Mouse (Mus musculus): ENCODE results near the gene Etaa1. TPM values are rescaled to one million over a fixed set of nuclear protein-coding genes. Genes with fewer than 3 reads are reported as not detected.

Gene Etaa1
- total RNA-seq (2012; rRNA removed): 20.2 and 21.6 TPM in 2 replicates

DNA sequence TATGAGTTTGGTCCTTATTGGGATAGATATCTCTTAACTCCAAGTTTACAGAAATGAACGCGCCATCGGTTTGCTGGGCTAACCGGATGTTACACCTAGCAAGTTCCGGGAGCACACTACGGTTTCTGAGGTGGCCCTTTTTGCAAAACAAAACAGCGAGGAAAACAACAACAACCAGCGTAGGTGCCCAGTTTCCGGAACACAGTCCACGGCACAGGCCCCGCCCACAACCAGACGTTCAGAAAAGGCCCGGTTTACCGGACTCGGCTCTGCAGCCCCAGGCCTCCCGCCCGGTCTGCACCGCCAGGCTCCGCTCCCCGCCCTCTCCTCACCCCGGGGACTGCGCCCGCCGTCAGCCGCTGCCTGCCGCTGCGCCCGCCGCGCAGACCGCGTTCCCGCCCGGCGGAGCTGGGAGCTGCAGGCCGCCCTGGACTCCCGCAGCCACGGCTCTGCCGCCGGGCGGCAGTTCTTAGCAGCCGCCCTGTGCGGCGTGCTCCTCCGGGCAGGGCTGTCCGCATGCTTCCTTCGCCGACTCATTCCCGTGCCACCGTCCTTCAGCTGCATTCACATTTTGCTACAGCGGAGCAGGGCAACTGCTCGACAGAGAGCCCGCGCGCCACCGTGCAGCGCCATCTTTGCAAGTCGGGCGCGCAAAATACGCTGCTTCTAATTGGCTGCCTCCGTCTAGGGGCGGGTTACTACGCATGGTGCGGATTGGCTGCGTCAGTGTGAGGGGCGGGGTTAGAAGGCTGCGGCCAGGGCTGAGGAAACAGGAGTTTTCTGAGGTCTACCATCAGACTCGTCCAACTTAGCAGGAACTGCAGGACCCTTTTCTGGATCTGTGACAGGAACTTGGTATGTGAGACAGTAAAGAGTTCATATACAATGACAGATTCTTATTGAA, at the start of gene Etaa1:
Etaa1 (minus strand) TSS at position 645 of the 904 bp plus-strand sequence.
- Histone ChIP-seq H3K9ac (ENCODE audit: insufficient read depth, low read depth, low read length, poor library complexity, severe bottlenecking) (peak within 1 kb of the TSS; percentile 87), H3K27ac (ENCODE audit: insufficient read depth, low read depth, low read length, poor library complexity, severe bottlenecking) (peak within 1 kb of the TSS; percentile 79), H3K36me3 (ENCODE audit: control insufficient read depth, insufficient read depth, low read length, poor library complexity, severe bottlenecking) (peaks cover 9% of the 10 kb centered on the region), H3K4me3 (ENCODE audit: insufficient read depth in 1 of 2, low read depth in 1 of 2, low read length in 2 of 2, poor library complexity in 1 of 2, severe bottlenecking in 1 of 2) (peak within 1 kb of the TSS; percentile 76 to 100), H3K4me1 (ENCODE audit: control insufficient read depth in 2 of 2, insufficient read depth in 2 of 2, low read length in 2 of 2, poor library complexity in 1 of 2) (peaks cover 0 to 6% of the 10 kb centered on the region in 2 experiments; a peak in 1 of 4 replicates), H3K9me3 (ENCODE audit: control insufficient read depth, insufficient read depth, low read depth, low read length) (no peaks in the 10 kb centered on the region)
- in situ Hi-C loops (cut with MboI; ENCODE audit: low sequenced_read_pairs in 2 of 2, unreplicated experiment in 2 of 2): no loop called here
- peak; percentile 91 for DNase-seq (ENCODE audit: low read depth, low spot score)
- TF ChIP-seq CHD2 (IDR thresholded peaks at IDR 0.05; ENCODE audit: low read depth, low read length) (0 out of 2 replicates have a peak, but pooled peaks have one; percentile 31), ZC3H11A (IDR thresholded peaks at IDR 0.05; ENCODE audit: borderline replicate concordance, low read depth, low read length) (no peak), ZNF384 (IDR thresholded peaks at IDR 0.05; ENCODE audit: low read depth, low read length) (no peak), MAFK (IDR thresholded peaks at IDR 0.05; ENCODE audit: insufficient read depth, low read depth, low read length) (no peak), HCFC1 (IDR thresholded peaks at IDR 0.05; ENCODE audit: borderline replicate concordance, insufficient read depth, low read length) (0 out of 2 replicates have a peak, but pooled peaks have one; percentile 35)

GRCm38 (mm10) chr11:17994151-17994550, 40.5 kb upstream of the Etaa1 start:
- DNase-seq (ENCODE audit: low read depth, low spot score): no peak
- Histone ChIP-seq H3K27ac (ENCODE audit: insufficient read depth, low read depth, low read length, poor library complexity, severe bottlenecking) (no peak overlapping the region), H3K9ac (ENCODE audit: insufficient read depth, low read depth, low read length, poor library complexity, severe bottlenecking) (no peak overlapping the region), H3K36me3 (ENCODE audit: control insufficient read depth, insufficient read depth, low read length, poor library complexity, severe bottlenecking) (no peaks in the 10 kb centered on the region), H3K9me3 (ENCODE audit: control insufficient read depth, insufficient read depth, low read depth, low read length) (no peaks in the 10 kb centered on the region), H3K4me1 (ENCODE audit: control insufficient read depth in 2 of 2, insufficient read depth in 2 of 2, low read length in 2 of 2, poor library complexity in 1 of 2) (no peaks in the 10 kb centered on the region), H3K4me3 (ENCODE audit: insufficient read depth in 1 of 2, low read depth in 1 of 2, low read length in 2 of 2, poor library complexity in 1 of 2, severe bottlenecking in 1 of 2) (no peak overlapping the region)
- TF ChIP-seq ZC3H11A (IDR thresholded peaks at IDR 0.05; ENCODE audit: borderline replicate concordance, low read depth, low read length) (no peak), ZNF384 (IDR thresholded peaks at IDR 0.05; ENCODE audit: low read depth, low read length) (no peak)
- in situ Hi-C loops (cut with MboI; ENCODE audit: low sequenced_read_pairs in 2 of 2, unreplicated experiment in 2 of 2): no loop called here

DNA sequence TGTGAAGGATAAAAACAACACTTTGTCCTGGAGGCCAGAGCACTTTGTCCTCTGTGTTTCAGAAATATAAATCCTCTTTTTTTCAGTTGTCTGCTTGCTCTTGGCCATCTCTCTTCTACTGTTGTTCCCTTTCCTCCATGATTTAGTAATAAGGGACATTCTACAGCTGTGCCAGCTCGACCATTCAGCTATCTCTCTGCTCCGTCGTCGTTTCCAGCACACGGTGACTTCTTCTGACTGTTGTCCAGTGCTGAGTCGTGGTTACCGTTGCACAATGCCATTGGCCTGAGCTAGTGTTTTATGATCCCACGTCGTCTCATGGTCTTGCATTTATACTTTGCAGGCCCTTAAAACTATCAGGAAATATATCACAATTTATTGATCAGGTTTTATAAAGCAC, 38.6 kb upstream of the Etaa1 start:
- H3K4me3 ChIP-seq (ENCODE audit: insufficient read depth in 1 of 2, low read depth in 1 of 2, low read length in 2 of 2, poor library complexity in 1 of 2, severe bottlenecking in 1 of 2): no peak overlapping the region
- H3K27ac ChIP-seq (ENCODE audit: insufficient read depth, low read depth, low read length, poor library complexity, severe bottlenecking): no peak overlapping the region
- H3K4me1 ChIP-seq (ENCODE audit: control insufficient read depth in 2 of 2, insufficient read depth in 2 of 2, low read length in 2 of 2, poor library complexity in 1 of 2): no peaks in the 10 kb centered on the region
- in situ Hi-C loops (cut with MboI; ENCODE audit: low sequenced_read_pairs in 2 of 2, unreplicated experiment in 2 of 2): no loop called here
- no peaks in the 10 kb centered on the region for H3K9me3 ChIP-seq (ENCODE audit: control insufficient read depth, insufficient read depth, low read depth, low read length)
- no peak for TF ChIP-seq MAFK (IDR thresholded peaks at IDR 0.05; ENCODE audit: insufficient read depth, low read depth, low read length)
- no peak for TF ChIP-seq ZC3H11A (IDR thresholded peaks at IDR 0.05; ENCODE audit: borderline replicate concordance, low read depth, low read length)
- TF ChIP-seq ZNF384 (IDR thresholded peaks at IDR 0.05; ENCODE audit: low read depth, low read length): no peak
- TF ChIP-seq CHD2 (IDR thresholded peaks at IDR 0.05; ENCODE audit: low read depth, low read length): no peak
- no peak for TF ChIP-seq HCFC1 (IDR thresholded peaks at IDR 0.05; ENCODE audit: borderline replicate concordance, insufficient read depth, low read length)
- DNase-seq (ENCODE audit: low read depth, low spot score): no peak
- H3K9ac ChIP-seq (ENCODE audit: insufficient read depth, low read depth, low read length, poor library complexity, severe bottlenecking): no peak overlapping the region
- no peaks in the 10 kb centered on the region for H3K36me3 ChIP-seq (ENCODE audit: control insufficient read depth, insufficient read depth, low read length, poor library complexity, severe bottlenecking)

- no peaks in the 10 kb centered on the region; the same call in 1 of the 2 replicates for H3K36me3 ChIP-seq (ENCODE audit: control insufficient read depth, insufficient read depth, low read length, poor library complexity, severe bottlenecking)
- H3K4me1 ChIP-seq (ENCODE audit: control insufficient read depth in 2 of 2, insufficient read depth in 2 of 2, low read length in 2 of 2, poor library complexity in 1 of 2): peaks cover 7 to 8% of the 10 kb centered on the region in 2 experiments; a peak in 3 of 4 replicates
- TF ChIP-seq ZNF384 (IDR thresholded peaks at IDR 0.05; ENCODE audit: low read depth, low read length) (no peak), ZC3H11A (IDR thresholded peaks at IDR 0.05; ENCODE audit: borderline replicate concordance, low read depth, low read length) (no peak), HCFC1 (IDR thresholded peaks at IDR 0.05; ENCODE audit: borderline replicate concordance, insufficient read depth, low read length) (no peak), MAFK (IDR thresholded peaks at IDR 0.05; ENCODE audit: insufficient read depth, low read depth, low read length) (no peak), CHD2 (IDR thresholded peaks at IDR 0.05; ENCODE audit: low read depth, low read length) (no peak)
- no peak for DNase-seq (ENCODE audit: low read depth, low spot score)
- no peaks in the 10 kb centered on the region for H3K9me3 ChIP-seq (ENCODE audit: control insufficient read depth, insufficient read depth, low read depth, low read length)
- in situ Hi-C loops (cut with MboI; ENCODE audit: low sequenced_read_pairs in 2 of 2, unreplicated experiment in 2 of 2): no loop called here
- H3K27ac ChIP-seq (ENCODE audit: insufficient read depth, low read depth, low read length, poor library complexity, severe bottlenecking): no peak overlapping the region
- H3K9ac ChIP-seq (ENCODE audit: insufficient read depth, low read depth, low read length, poor library complexity, severe bottlenecking): no peak overlapping the region
- no peak overlapping the region for H3K4me3 ChIP-seq (ENCODE audit: insufficient read depth in 1 of 2, low read depth in 1 of 2, low read length in 2 of 2, poor library complexity in 1 of 2, severe bottlenecking in 1 of 2)
Observed at GRCm38 (mm10) chr11:17983331-17983730, 29.7 kb upstream of the Etaa1 start.

Data from ES-E14 (cell line).